Mouse (Mus musculus) lung, embryonic 16.5 days (tissue): ENCODE measurements around the gene Nt5dc2. TPM values are rescaled to one million over a fixed set of nuclear protein-coding genes. Genes with fewer than 3 reads are reported as not detected.

Experiments used
- ATAC-seq: fragments of 200-750 bp; cut with Nextera tagmentation; 2 replicates; pipeline ENCODE4 v1.8.0; 2017; ENCODE audit warnings: low read depth, mild to moderate bottlenecking, moderate library complexity
- H3K27ac ChIP-seq: fragments of 300-500 bp; sonication (generic); 2 replicates; pipeline ENCODE4 v1.5.1; 2014; ENCODE audit warnings: mild to moderate bottlenecking, control low read depth, low read length
- H3K27me3 ChIP-seq: fragments of 300-500 bp; sonication (generic); 2 replicates; pipeline ENCODE4 v1.6.1; 2014; ENCODE audit warnings: low read depth, low read length, mixed read lengths; ENCODE audit not compliant: control insufficient read depth, insufficient read depth
- H3K36me3 ChIP-seq: fragments of 300-500 bp; sonication (generic); 2 replicates; pipeline ENCODE4 v1.6.1; 2014; ENCODE audit warnings: low read length; ENCODE audit not compliant: control insufficient read depth, insufficient read depth
- H3K4me1 ChIP-seq: fragments of 300-500 bp; sonication (generic); replicated peaks from 2 replicates; pipeline ENCODE4 v1.6.1; 2014; ENCODE audit warnings: low read length, mixed read lengths; ENCODE audit not compliant: control insufficient read depth, insufficient read depth
- H3K4me2 ChIP-seq: fragments of 300-500 bp; sonication (generic); 2 replicates; pipeline ENCODE4 v1.6.1; 2014; ENCODE audit warnings: low read depth, low read length, control low read depth
- H3K4me3 ChIP-seq: fragments of 300-500 bp; sonication (generic); 2 replicates; pipeline ENCODE4 v1.5.1; 2014; ENCODE audit warnings: mild to moderate bottlenecking, low read length, control low read depth
- H3K9ac ChIP-seq: fragments of 300-500 bp; sonication (generic); 2 replicates; pipeline ENCODE4 v1.6.1; 2014; ENCODE audit warnings: low read length, control low read depth
- H3K9me3 ChIP-seq: fragments of 300-500 bp; sonication (generic); 2 replicates; pipeline ENCODE4 v1.6.1; 2016; ENCODE audit warnings: low read length; ENCODE audit not compliant: control insufficient read depth
- WGBS: fragments of 180-500 bp; shearing (Covaris S2); extraction: QIAGEN DNeasy Blood & Tissue Kit; methylation state at CpG from one replicate; pipeline ENCODE4 v1.1.7; 2014; 5-methylcytosine and 5-hydroxymethylcytosine counted together
- polyA plus RNA-seq: library from polyadenylated mRNA; unstranded; fragments of >200 nt; fragmentation: Nextera tagmentation; extraction: Ambion mirVana; gene quantifications from 2 replicates; pipeline ENCODE4 v1.2.1, GENCODE M21; 2015

The Nt5dc2 gene
- polyA plus RNA-seq, result 379 and 414 TPM in 2 replicates

GRCm38 (mm10) chr14:31130236-31131220 is at the start of gene Nt5dc2:
TSS of gene Nt5dc2 (plus strand) at chr14:31131053.
- Histone ChIP-seq H3K4me1 (peaks cover 48% of the 10 kb centered on the region), H3K4me2 (peak within 1 kb of the TSS; percentile 91), H3K36me3 (peaks cover 11% of the 10 kb centered on the region), H3K9me3 (no peaks in the 10 kb centered on the region), H3K9ac (peak within 1 kb of the TSS; percentile 93), H3K4me3 (peak within 1 kb of the TSS; percentile 94), H3K27me3 (no peaks in the 10 kb centered on the region), H3K27ac (peak within 1 kb of the TSS; percentile 93)
- 4% methylated on average over 46 of the region's 63 CpGs for WGBS
- ATAC-seq, result peak; percentile 84

GRCm38 (mm10) chr14:31081147-31081546 is 49.7 kb upstream of the Nt5dc2 start:
- Histone ChIP-seq H3K27ac (no peak overlapping the region), H3K9me3 (no peaks in the 10 kb centered on the region), H3K4me2 (no peak overlapping the region), H3K27me3 (no peaks in the 10 kb centered on the region), H3K4me3 (no peak overlapping the region), H3K36me3 (peaks cover 30% of the 10 kb centered on the region), H3K4me1 (no peaks in the 10 kb centered on the region), H3K9ac (no peak overlapping the region)
- no peak for ATAC-seq

DNA sequence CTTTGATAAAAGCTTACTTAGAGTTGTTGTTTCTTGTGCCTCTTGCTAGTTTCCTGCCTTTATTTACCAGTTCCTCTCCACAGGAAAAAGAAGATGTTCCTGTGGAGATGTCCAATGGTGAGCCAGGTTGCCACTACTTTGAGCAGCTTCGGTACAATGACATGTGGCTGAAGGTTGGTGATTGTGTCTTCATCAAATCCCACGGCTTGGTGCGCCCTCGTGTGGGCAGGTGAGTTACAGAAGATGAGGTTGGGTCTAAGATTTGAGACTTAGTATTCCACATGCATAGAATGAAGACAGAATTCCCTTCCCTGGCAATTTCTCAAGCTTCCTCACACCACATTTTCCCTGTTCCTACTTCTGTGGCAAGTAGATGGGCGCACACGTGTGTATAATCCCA is 43.4 kb upstream of the Nt5dc2 start:
- no peaks in the 10 kb centered on the region for H3K9me3 ChIP-seq
- peaks cover 34% of the 10 kb centered on the region for H3K36me3 ChIP-seq
- no peaks in the 10 kb centered on the region for H3K27me3 ChIP-seq
- no peak for ATAC-seq
- H3K9ac ChIP-seq, result no peak overlapping the region
- no peaks in the 10 kb centered on the region for H3K4me1 ChIP-seq
- no peak overlapping the region for H3K4me2 ChIP-seq
- H3K4me3 ChIP-seq, result no peak overlapping the region
- 84% methylated on average over 6 of the region's 6 CpGs for WGBS
- H3K27ac ChIP-seq, result no peak overlapping the region

- Histone ChIP-seq H3K27me3 (no peaks in the 10 kb centered on the region), H3K36me3 (peaks cover 36% of the 10 kb centered on the region), H3K4me1 (no peaks in the 10 kb centered on the region), H3K9me3 (no peaks in the 10 kb centered on the region), H3K27ac (no peak overlapping the region), H3K4me2 (no peak overlapping the region), H3K4me3 (no peak overlapping the region), H3K9ac (no peak overlapping the region)
- 94% methylated on average over 2 of the region's 2 CpGs for WGBS
- no peak for ATAC-seq
Measured at GRCm38 (mm10) chr14:31088515-31088914, 42.3 kb upstream of the Nt5dc2 start.

GRCm38 (mm10) chr14:31089918-31090317 is 40.9 kb upstream of the Nt5dc2 start:
- Histone ChIP-seq H3K9me3 (no peaks in the 10 kb centered on the region), H3K4me2 (no peak overlapping the region), H3K4me3 (no peak overlapping the region), H3K36me3 (peaks cover 39% of the 10 kb centered on the region), H3K4me1 (no peaks in the 10 kb centered on the region), H3K27ac (no peak overlapping the region), H3K27me3 (no peaks in the 10 kb centered on the region), H3K9ac (no peak overlapping the region)
- WGBS, result 72% methylated on average over 1 of the region's 1 CpGs
- no peak for ATAC-seq

GRCm38 (mm10) chr14:31105156-31105555 is 25.7 kb upstream of the Nt5dc2 start:
- H3K4me1 ChIP-seq, result no peaks in the 10 kb centered on the region
- peaks cover 30% of the 10 kb centered on the region for H3K36me3 ChIP-seq
- H3K27me3 ChIP-seq, result no peaks in the 10 kb centered on the region
- 66% methylated on average over 2 of the region's 2 CpGs for WGBS
- H3K4me3 ChIP-seq, result no peak overlapping the region
- no peak overlapping the region for H3K27ac ChIP-seq
- H3K4me2 ChIP-seq, result no peak overlapping the region
- no peak overlapping the region for H3K9ac ChIP-seq
- no peak for ATAC-seq
- H3K9me3 ChIP-seq, result no peaks in the 10 kb centered on the region

GRCm38 (mm10) chr14:31110613-31111012 is 20.2 kb upstream of the Nt5dc2 start:
- Histone ChIP-seq H3K27me3 (no peaks in the 10 kb centered on the region), H3K27ac (no peak overlapping the region), H3K4me3 (no peak overlapping the region), H3K9me3 (no peaks in the 10 kb centered on the region), H3K36me3 (peaks cover 40% of the 10 kb centered on the region), H3K9ac (no peak overlapping the region), H3K4me1 (no peaks in the 10 kb centered on the region), H3K4me2 (no peak overlapping the region)
- 66% methylated on average over 3 of the region's 3 CpGs for WGBS
- ATAC-seq, result no peak

DNA sequence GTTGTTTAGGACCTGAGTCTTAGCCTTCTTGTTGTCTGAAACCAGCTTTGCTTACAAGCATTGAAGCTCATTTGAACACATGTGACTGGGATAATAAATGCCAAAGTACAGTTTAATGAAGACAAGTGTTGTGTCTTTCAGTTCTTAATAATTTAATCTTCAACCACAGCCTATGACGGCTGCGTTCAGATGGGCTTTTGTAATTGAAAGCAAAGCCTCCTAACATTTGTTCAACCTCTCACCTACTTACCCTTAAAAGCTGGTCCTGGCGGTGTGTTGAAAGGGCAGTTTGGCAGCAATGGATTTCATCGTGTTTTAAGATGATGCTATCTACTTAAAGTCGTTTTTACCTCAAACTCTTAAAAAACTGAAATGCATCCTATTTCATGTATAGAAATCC is 18.7 kb upstream of the Nt5dc2 start:
- H3K36me3 ChIP-seq, result peaks cover 37% of the 10 kb centered on the region
- no peak for ATAC-seq

GRCm38 (mm10) chr14:31114011-31114410 is 16.8 kb upstream of the Nt5dc2 start:
- H3K4me1 ChIP-seq, result no peaks in the 10 kb centered on the region
- H3K27ac ChIP-seq, result no peak overlapping the region
- peaks cover 34% of the 10 kb centered on the region for H3K36me3 ChIP-seq
- no peak overlapping the region for H3K9ac ChIP-seq
- WGBS, result 64% methylated on average over 3 of the region's 3 CpGs
- no peak overlapping the region for H3K4me2 ChIP-seq
- no peak overlapping the region for H3K4me3 ChIP-seq
- no peaks in the 10 kb centered on the region for H3K27me3 ChIP-seq
- no peak for ATAC-seq
- H3K9me3 ChIP-seq, result no peaks in the 10 kb centered on the region

More for the DNA sequence above, 18.7 kb upstream of the Nt5dc2 start:
- WGBS, result 68% methylated on average over 5 of the region's 5 CpGs
- no peaks in the 10 kb centered on the region for H3K9me3 ChIP-seq
- H3K4me2 ChIP-seq, result no peak overlapping the region
- H3K9ac ChIP-seq, result no peak overlapping the region
- H3K27me3 ChIP-seq, result no peaks in the 10 kb centered on the region
- no peak overlapping the region for H3K4me3 ChIP-seq
- no peak overlapping the region for H3K27ac ChIP-seq
- H3K4me1 ChIP-seq, result no peaks in the 10 kb centered on the region
